Mouse (Mus musculus) megakaryocyte, embryonic 14.5 days (primary cell): ENCODE results near the gene Pycr1.
"Not testable (repeated sequence)": the region's sequence is repeated elsewhere in the genome, so short reads cannot be mapped to it uniquely, and the experiment has no call there.

Experiments
- FLI1 ChIP-seq: IDR thresholded peaks from 2 replicates; pipeline ENCODE4 v1.6.1; 2012; ENCODE audit warnings: low read length, inconsistent platforms, mixed read lengths
- GATA1 ChIP-seq: IDR thresholded peaks from 3 replicates; pipeline ENCODE4 v1.6.1; 2012; ENCODE audit warnings: mixed read lengths, low read length, inconsistent platforms, borderline replicate concordance

DNA sequence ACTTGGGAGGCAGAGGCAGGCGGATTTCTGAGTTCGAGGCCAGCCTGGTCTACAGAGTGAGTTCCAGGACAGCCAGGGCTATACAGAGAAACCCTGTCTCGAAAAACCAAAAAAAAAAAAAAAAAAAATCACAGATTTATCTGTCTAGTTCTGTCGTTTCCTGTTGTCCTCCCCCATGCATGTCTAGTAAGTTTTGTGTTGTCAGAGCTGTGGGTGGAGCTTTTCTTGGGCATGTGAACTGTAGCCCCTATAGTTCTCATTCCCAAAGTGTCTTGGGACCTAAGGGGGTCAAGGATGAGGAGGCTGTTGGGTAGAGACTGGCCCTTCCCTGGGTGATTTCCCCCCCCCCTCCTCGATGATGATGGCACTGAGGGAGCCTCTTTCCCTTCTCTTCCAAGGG, 32.3 kb upstream of the Pycr1 start:
- TF ChIP-seq GATA1, FLI1: not testable (repeated sequence)
